Comparison of ENCODE assay signal across 8 mouse cellular contexts in genomic region chr10:80102216-80102915, GRCm38 (mm10). TPM values are rescaled to one million over a fixed set of nuclear protein-coding genes. Genes with fewer than 3 reads are reported as not detected.
DNase-seq lines count a peak whose midpoint lies in the region; ATAC-seq and TF ChIP-seq lines count a peak whose summit lies in the region.

No protein-coding gene starts in this region.

- WGBS in embryonic facial prominence, embryonic 10.5 days = under 1% methylated on average over 59 of the region's 59 CpGs
- WGBS in limb, embryonic 14.5 days = under 1% methylated on average over 53 of the region's 59 CpGs
- under 1% methylated on average over 54 of the region's 59 CpGs for WGBS in midbrain, embryonic 16.5 days
- WGBS in spleen, adult 2 months = under 1% methylated on average over 58 of the region's 59 CpGs

- no peak for TF ChIP-seq POLR2A in limb, embryonic 14.5 days (IDR thresholded peaks at IDR 0.05; ENCODE audit: borderline replicate concordance, extremely low read depth, insufficient read depth, insufficient read length)
- TF ChIP-seq POLR2A in spleen, adult 2 months (IDR thresholded peaks at IDR 0.05; ENCODE audit: low read depth, low read length) = peak; percentile 84

- ATAC-seq in limb, embryonic 14.5 days (ENCODE audit: low FRiP score, low read depth) = peak; percentile 87
- peak; percentile 79 for ATAC-seq in midbrain, embryonic 16.5 days

- TF ChIP-seq CTCF in spleen, adult 2 months (IDR thresholded peaks at IDR 0.05; ENCODE audit: extremely low read depth, insufficient read depth, insufficient read length, insufficient replicate concordance) = no peak

- H3K4me1 ChIP-seq in embryonic facial prominence, embryonic 10.5 days = peaks cover 61% of the 10 kb centered on the region
- peaks cover 18% of the 10 kb centered on the region for H3K4me1 ChIP-seq in limb, embryonic 14.5 days (ENCODE audit: control insufficient read depth, insufficient read depth, low read length)
- H3K4me1 ChIP-seq in midbrain, embryonic 16.5 days (ENCODE audit: control insufficient read depth, insufficient read depth, low read length) = peaks cover 11% of the 10 kb centered on the region
- peaks cover 31% of the 10 kb centered on the region; the same call in 1 of the 2 replicates for H3K4me1 ChIP-seq in spleen, adult 2 months (ENCODE audit: control insufficient read depth, insufficient read depth, insufficient read length)

- H3K27ac ChIP-seq in embryonic facial prominence, embryonic 10.5 days (replicated peaks) = peak overlapping the region; percentile 94
- H3K27ac ChIP-seq in limb, embryonic 14.5 days (replicated peaks; ENCODE audit: low read depth, low read length) = 0 out of 2 replicates have a peak overlapping the region, but pooled peaks have one; percentile 19
- peak overlapping the region; percentile 47 for H3K27ac ChIP-seq in midbrain, embryonic 16.5 days (ENCODE audit: low read length)
- H3K27ac ChIP-seq in spleen, adult 2 months (ENCODE audit: insufficient read depth, low read length) = peak overlapping the region; percentile 85

- no peaks in the 10 kb centered on the region for H3K27me3 ChIP-seq in embryonic facial prominence, embryonic 10.5 days (replicated peaks; ENCODE audit: low read depth, poor library complexity, severe bottlenecking)
- H3K27me3 ChIP-seq in limb, embryonic 14.5 days (ENCODE audit: control insufficient read depth, insufficient read depth, low read length) = no peaks in the 10 kb centered on the region
- H3K27me3 ChIP-seq in midbrain, embryonic 16.5 days (ENCODE audit: control insufficient read depth, insufficient read depth, low read depth, low read length) = no peaks in the 10 kb centered on the region
- H3K27me3 ChIP-seq in spleen, adult 2 months (ENCODE audit: control insufficient read depth, insufficient read depth, low read length) = no peaks in the 10 kb centered on the region

- peak overlapping the region; percentile 96 for H3K4me3 ChIP-seq in embryonic facial prominence, embryonic 10.5 days
- peak overlapping the region; percentile 89 for H3K4me3 ChIP-seq in limb, embryonic 14.5 days (replicated peaks; ENCODE audit: low read length)
- peak overlapping the region; percentile 76 for H3K4me3 ChIP-seq in midbrain, embryonic 16.5 days (ENCODE audit: low read depth, low read length)
- peak overlapping the region; percentile 81 for H3K4me3 ChIP-seq in spleen, adult 2 months (ENCODE audit: extremely low read depth, insufficient read depth, insufficient read length)

- DNase-seq in 3134 (ENCODE audit: extremely low read depth, insufficient read length, low spot score) = peak; percentile 84
- DNase-seq in adrenal gland, postnatal 14 days = peak; percentile 93
- peak; percentile 92 for DNase-seq in embryonic facial prominence, embryonic 10.5 days (ENCODE audit: low spot score)
- peak; percentile 99 for DNase-seq in heart, adult 11 months
- DNase-seq in kidney, adult 18-20 months = peak; percentile 91
- DNase-seq in limb, embryonic 14.5 days (ENCODE audit: low spot score) = peak; percentile 77
- peak; percentile 64 to 88 for DNase-seq in spleen, adult 2 months (ENCODE audit: low read depth in 1 of 2, low spot score in 2 of 2)

- H3K9me3 ChIP-seq in embryonic facial prominence, embryonic 10.5 days = no peaks in the 10 kb centered on the region
- H3K9me3 ChIP-seq in limb, embryonic 14.5 days (ENCODE audit: control insufficient read depth, low read length) = no peaks in the 10 kb centered on the region
- H3K9me3 ChIP-seq in midbrain, embryonic 16.5 days (replicated peaks; ENCODE audit: control insufficient read depth, low read length, poor library complexity, severe bottlenecking) = no peaks in the 10 kb centered on the region

- peak overlapping the region; percentile 81 for H3K9ac ChIP-seq in limb, embryonic 14.5 days (ENCODE audit: low read depth, low read length, severe bottlenecking)
- H3K9ac ChIP-seq in midbrain, embryonic 16.5 days (ENCODE audit: low read depth, low read length) = peak overlapping the region; percentile 82

- no peaks in the 10 kb centered on the region for H3K36me3 ChIP-seq in embryonic facial prominence, embryonic 10.5 days (replicated peaks)
- H3K36me3 ChIP-seq in limb, embryonic 14.5 days (ENCODE audit: control insufficient read depth, insufficient read depth, low read length) = peaks cover 4% of the 10 kb centered on the region; the same call in 1 of the 2 replicates
- H3K36me3 ChIP-seq in midbrain, embryonic 16.5 days (ENCODE audit: control insufficient read depth, insufficient read depth, low read length) = no peaks in the 10 kb centered on the region
- H3K36me3 ChIP-seq in spleen, adult 2 months (ENCODE audit: control insufficient read depth, insufficient read depth, low read length) = no peaks in the 10 kb centered on the region

- peak overlapping the region; percentile 88 for H3K4me2 ChIP-seq in limb, embryonic 14.5 days (replicated peaks; ENCODE audit: low read depth, low read length, severe bottlenecking)
- H3K4me2 ChIP-seq in midbrain, embryonic 16.5 days (ENCODE audit: low read length) = peak overlapping the region; percentile 86

RNA-seq across cellular contexts. Expression of gene Sbno2, which starts 3.0 kb away (rescaled TPM):
- 52.8 and 52.9 TPM in 2 replicates for total RNA-seq in adrenal gland, postnatal 14 days (2021)
- polyA plus RNA-seq in embryonic facial prominence, embryonic 10.5 days (2016; fragmentation: Nextera tagmentation; extraction: Ambion mirVana) = 16.2 and 18.2 TPM in 2 replicates
- polyA plus RNA-seq in limb, embryonic 14.5 days (2012; rRNA removed) = 24.9 and 29.5 TPM in 2 replicates
- polyA plus RNA-seq in limb, embryonic 14.5 days (2014; fragmentation: Nextera tagmentation; extraction: Ambion mirVana) = 15.3 and 16.8 TPM in 2 replicates
- polyA plus RNA-seq in midbrain, embryonic 16.5 days (2015; fragmentation: Nextera tagmentation; extraction: Ambion mirVana) = 11.6 and 12.5 TPM in 2 replicates
- polyA plus RNA-seq in spleen, adult 2 months (2012; rRNA removed) = 95.0 and 122 TPM in 2 replicates

RNA-seq across cellular contexts. Expression of gene Stk11, which starts 13.2 kb away (rescaled TPM):
- total RNA-seq in adrenal gland, postnatal 14 days (2021) = 138 and 147 TPM in 2 replicates
- 16.1 and 17.5 TPM in 2 replicates for polyA plus RNA-seq in embryonic facial prominence, embryonic 10.5 days (2016; fragmentation: Nextera tagmentation; extraction: Ambion mirVana)
- 133 and 147 TPM in 2 replicates for polyA plus RNA-seq in limb, embryonic 14.5 days (2012; rRNA removed)
- polyA plus RNA-seq in limb, embryonic 14.5 days (2014; fragmentation: Nextera tagmentation; extraction: Ambion mirVana) = 30.1 and 32.4 TPM in 2 replicates
- 14.2 and 15.4 TPM in 2 replicates for polyA plus RNA-seq in midbrain, embryonic 16.5 days (2015; fragmentation: Nextera tagmentation; extraction: Ambion mirVana)
- polyA plus RNA-seq in spleen, adult 2 months (2012; rRNA removed) = 120 and 144 TPM in 2 replicates

RNA-seq across cellular contexts. Expression of gene Atp5d, which starts 36.1 kb away (rescaled TPM):
- total RNA-seq in adrenal gland, postnatal 14 days (2021) = 920 and 980 TPM in 2 replicates
- 491 and 493 TPM in 2 replicates for polyA plus RNA-seq in embryonic facial prominence, embryonic 10.5 days (2016; fragmentation: Nextera tagmentation; extraction: Ambion mirVana)
- polyA plus RNA-seq in limb, embryonic 14.5 days (2012; rRNA removed) = 449 and 577 TPM in 2 replicates
- polyA plus RNA-seq in limb, embryonic 14.5 days (2014; fragmentation: Nextera tagmentation; extraction: Ambion mirVana) = 477 TPM in 2 replicates
- 433 and 454 TPM in 2 replicates for polyA plus RNA-seq in midbrain, embryonic 16.5 days (2015; fragmentation: Nextera tagmentation; extraction: Ambion mirVana)
- 592 and 782 TPM in 2 replicates for polyA plus RNA-seq in spleen, adult 2 months (2012; rRNA removed)

RNA-seq across cellular contexts. Expression of gene Cbarp, which starts 38.3 kb away (rescaled TPM):
- 69.9 and 137 TPM in 2 replicates for total RNA-seq in adrenal gland, postnatal 14 days (2021)
- 4.9 and 8.5 TPM in 2 replicates for polyA plus RNA-seq in embryonic facial prominence, embryonic 10.5 days (2016; fragmentation: Nextera tagmentation; extraction: Ambion mirVana)
- 28.9 and 36.0 TPM in 2 replicates for polyA plus RNA-seq in limb, embryonic 14.5 days (2012; rRNA removed)
- 7.5 and 9.3 TPM in 2 replicates for polyA plus RNA-seq in limb, embryonic 14.5 days (2014; fragmentation: Nextera tagmentation; extraction: Ambion mirVana)
- 70.3 and 81.6 TPM in 2 replicates for polyA plus RNA-seq in midbrain, embryonic 16.5 days (2015; fragmentation: Nextera tagmentation; extraction: Ambion mirVana)
- 11.9 and 13.4 TPM in 2 replicates for polyA plus RNA-seq in spleen, adult 2 months (2012; rRNA removed)

RNA-seq across cellular contexts. Expression of gene Midn, which starts 45.7 kb away (rescaled TPM):
- total RNA-seq in adrenal gland, postnatal 14 days (2021) = 114 and 140 TPM in 2 replicates
- 22.2 TPM in 2 replicates for polyA plus RNA-seq in embryonic facial prominence, embryonic 10.5 days (2016; fragmentation: Nextera tagmentation; extraction: Ambion mirVana)
- 108 and 161 TPM in 2 replicates for polyA plus RNA-seq in limb, embryonic 14.5 days (2012; rRNA removed)
- polyA plus RNA-seq in limb, embryonic 14.5 days (2014; fragmentation: Nextera tagmentation; extraction: Ambion mirVana) = 33.4 and 39.6 TPM in 2 replicates
- 15.5 and 21.1 TPM in 2 replicates for polyA plus RNA-seq in midbrain, embryonic 16.5 days (2015; fragmentation: Nextera tagmentation; extraction: Ambion mirVana)
- 128 and 157 TPM in 2 replicates for polyA plus RNA-seq in spleen, adult 2 months (2012; rRNA removed)

Comparison
In these comparisons a context has a peak if more than half of its experiments do, and no peak if none do; other contexts are left out.
1. Peak in every context shown above with its lines: DNase-seq, ATAC-seq, H3K4me3 ChIP-seq and H3K27ac ChIP-seq.
2. H3K27ac ChIP-seq: peak in every context shown above with its lines; median percentile 94 in embryonic facial prominence, embryonic 10.5 days; 85 in spleen, adult 2 months; 47 in midbrain, embryonic 16.5 days; 19 in limb, embryonic 14.5 days.